Mouse (Mus musculus) cerebellum, postnatal 14 days (tissue): ENCODE data around the gene Frem3.

Experiments used
- DNase-seq, 2 experiments: peaks; one replicate each; pipeline ENCODE4 v3.0.0; 2021; ENCODE audit warnings: mixed read lengths in 2 of 2

Gene Frem3

GRCm38 (mm10) chr8:80610549-80611440, at the start of gene Frem3:
Frem3 (plus strand) TSS chr8:80611080.
- no peak for DNase-seq

- no peak for DNase-seq
Observed at GRCm38 (mm10) chr8:80564205-80564839, 46.6 kb upstream of the Frem3 start.

GRCm38 (mm10) chr8:80567471-80567870, 43.4 kb upstream of the Frem3 start:
- DNase-seq, result no peak

- DNase-seq, result no peak
Observed at GRCm38 (mm10) chr8:80568243-80568995, 42.5 kb upstream of the Frem3 start.

- DNase-seq, result no peak
Observed at GRCm38 (mm10) chr8:80572417-80573061, 38.3 kb upstream of the Frem3 start.

- DNase-seq, result no peak
Observed at GRCm38 (mm10) chr8:80577126-80577525, 33.8 kb upstream of the Frem3 start.

GRCm38 (mm10) chr8:80579038-80579437, 31.8 kb upstream of the Frem3 start:
- DNase-seq, result no peak

GRCm38 (mm10) chr8:80592626-80593025, 18.3 kb upstream of the Frem3 start:
- DNase-seq, result no peak

- DNase-seq, result no peak
Observed at GRCm38 (mm10) chr8:80600600-80601170, 10.2 kb upstream of the Frem3 start.

- DNase-seq, result no peak
Observed at GRCm38 (mm10) chr8:80601886-80602285, 9.0 kb upstream of the Frem3 start.

GRCm38 (mm10) chr8:80607082-80607481, 3.8 kb upstream of the Frem3 start:
- no peak for DNase-seq

- DNase-seq, result no peak
Observed at GRCm38 (mm10) chr8:80611441-80611751, 516 bp downstream of the Frem3 start.

- DNase-seq, result no peak
Observed at GRCm38 (mm10) chr8:80619787-80620186, 8.9 kb downstream of the Frem3 start.

- no peak for DNase-seq
Observed at GRCm38 (mm10) chr8:80647394-80647793, 36.5 kb downstream of the Frem3 start.

- DNase-seq, result no peak
Observed at GRCm38 (mm10) chr8:80657639-80658038, 46.8 kb downstream of the Frem3 start.

GRCm38 (mm10) chr8:80661055-80661454, 50.2 kb downstream of the Frem3 start:
- no peak for DNase-seq

GRCm38 (mm10) chr8:80663476-80663875, 52.6 kb downstream of the Frem3 start:
- no peak for DNase-seq

GRCm38 (mm10) chr8:80669277-80669901, 58.5 kb downstream of the Frem3 start:
- no peak for DNase-seq

- no peak for DNase-seq
Observed at GRCm38 (mm10) chr8:80682594-80682993, 71.7 kb downstream of the Frem3 start.

GRCm38 (mm10) chr8:80683756-80684335, 73.0 kb downstream of the Frem3 start:
- DNase-seq, result no peak

GRCm38 (mm10) chr8:80688141-80688540, 77.3 kb downstream of the Frem3 start:
- DNase-seq, result peak; percentile 80 to 89
